Mouse (Mus musculus): ENCODE data around the gene Gm340.
A peak's percentile ranks its signal among the peaks of the same experiment; 100 is the strongest.

Gene Gm340

GRCm38 (mm10) chr19:41581706-41582420 is at the start of gene Gm340:
Gene Gm340, plus strand, starts transcription at chr19:41582370.
- DNase-seq (ENCODE audit: low spot score in 2 of 2), result no peak

- DNase-seq (ENCODE audit: low spot score in 2 of 2), result no peak
Observed at GRCm38 (mm10) chr19:41534021-41534420, 48.1 kb upstream of the Gm340 start.

- DNase-seq (ENCODE audit: low spot score in 2 of 2), result no peak
Observed at GRCm38 (mm10) chr19:41556981-41557380, 25.2 kb upstream of the Gm340 start.

GRCm38 (mm10) chr19:41557491-41557890 is 24.7 kb upstream of the Gm340 start:
- no peak for DNase-seq (ENCODE audit: low spot score in 2 of 2)

- DNase-seq (ENCODE audit: low spot score in 2 of 2), result no peak
Observed at GRCm38 (mm10) chr19:41558891-41559486, 23.2 kb upstream of the Gm340 start.

GRCm38 (mm10) chr19:41560856-41561255 is 21.3 kb upstream of the Gm340 start:
- DNase-seq (ENCODE audit: low spot score in 2 of 2), result no peak

GRCm38 (mm10) chr19:41568791-41569190 is 13.4 kb upstream of the Gm340 start:
- DNase-seq (ENCODE audit: low spot score in 2 of 2), result no peak

- no peak for DNase-seq (ENCODE audit: low spot score in 2 of 2)
Observed at GRCm38 (mm10) chr19:41573700-41574099, 8.5 kb upstream of the Gm340 start.

GRCm38 (mm10) chr19:41577576-41577975 is 4.6 kb upstream of the Gm340 start:
- no peak for DNase-seq (ENCODE audit: low spot score in 2 of 2)

- DNase-seq (ENCODE audit: low spot score in 2 of 2), result no peak
Observed at GRCm38 (mm10) chr19:41579311-41579920, 2.8 kb upstream of the Gm340 start.

GRCm38 (mm10) chr19:41582918-41583514 is 846 bp downstream of the Gm340 start:
- no peak for DNase-seq (ENCODE audit: low spot score in 2 of 2)

- no peak for DNase-seq (ENCODE audit: low spot score in 2 of 2)
Observed at GRCm38 (mm10) chr19:41586752-41587151, 4.6 kb downstream of the Gm340 start.

GRCm38 (mm10) chr19:41587431-41588222 is 5.5 kb downstream of the Gm340 start:
- no peak for DNase-seq (ENCODE audit: low spot score in 2 of 2)

GRCm38 (mm10) chr19:41589026-41589425 is 6.9 kb downstream of the Gm340 start:
- DNase-seq (ENCODE audit: low spot score in 2 of 2), result no peak

GRCm38 (mm10) chr19:41589681-41590080 is 7.5 kb downstream of the Gm340 start:
- no peak for DNase-seq (ENCODE audit: low spot score in 2 of 2)

- no peak for DNase-seq (ENCODE audit: low spot score in 2 of 2)
Observed at GRCm38 (mm10) chr19:41591808-41592207, 9.6 kb downstream of the Gm340 start.

GRCm38 (mm10) chr19:41597170-41597894 is 15.2 kb downstream of the Gm340 start:
- DNase-seq (ENCODE audit: low spot score in 2 of 2), result peak in 1 of 2 experiments; percentile 36

- DNase-seq (ENCODE audit: low spot score in 2 of 2), result no peak
Observed at GRCm38 (mm10) chr19:41600647-41601046, 18.5 kb downstream of the Gm340 start.

- DNase-seq (ENCODE audit: low spot score in 2 of 2), result no peak
Observed at GRCm38 (mm10) chr19:41606208-41606987, 24.2 kb downstream of the Gm340 start.

- DNase-seq (ENCODE audit: low spot score in 2 of 2), result no peak
Observed at GRCm38 (mm10) chr19:41611683-41612082, 29.5 kb downstream of the Gm340 start.
